Mouse (Mus musculus) megakaryocyte, adult 5-6 weeks (primary cell): Measurements from ENCODE around the gene Pim3. TPM values are rescaled to one million over a fixed set of nuclear protein-coding genes. Genes with fewer than 3 reads are reported as not detected.

ENCODE experiments used
- ATAC-seq: 2 replicates; pipeline ENCODE4 v1.8.0; 2016; ENCODE audit warnings: mild to moderate bottlenecking, inconsistent platforms; ENCODE audit not compliant: poor library complexity, severe bottlenecking
- total RNA-seq, 2 experiments: library from RNA; stranded (forward) in 1 of 2; stranded (reverse) in 1 of 2; fragments of 153-499, 151-499 nt in 1 of 2; fragments of 221-1000, 200-1000 nt in 1 of 2; gene quantifications; 2 replicates each; pipeline versions ENCODE4 v1.2.3 to v1.2.4; 2015 to 2017

The Pim3 gene
- total RNA-seq, 2 experiments from 2014 or later: 4.7 to 12.5 TPM

GRCm38 (mm10) chr15:88915046-88915445 lies 53.1 kb downstream of the Pim3 start:
- no peak for ATAC-seq

Other genes with a start within 250 kb of the Pim3 start
- gene Brd1, start 128.0 kb upstream of the Pim3 start, total RNA-seq (2015): 29.6 and 30.1 TPM in 2 replicates
- gene Brd1, start 128.0 kb upstream of the Pim3 start, total RNA-seq (2017): 43.0 and 56.4 TPM in 2 replicates
- 30.0 and 31.9 TPM in 2 replicates for gene Zbed4, start 110.5 kb upstream of the Pim3 start, total RNA-seq (2015)
- gene Zbed4, start 110.5 kb upstream of the Pim3 start, total RNA-seq (2017): 32.4 and 37.4 TPM in 2 replicates
- gene Alg12, start 42.9 kb upstream of the Pim3 start, total RNA-seq (2015): 11.0 and 13.0 TPM in 2 replicates
- gene Alg12, start 42.9 kb upstream of the Pim3 start, total RNA-seq (2017): 5.1 and 5.7 TPM in 2 replicates
- 21.5 and 22.2 TPM in 2 replicates for gene Creld2, start 42.5 kb upstream of the Pim3 start, total RNA-seq (2015)
- 38.6 and 41.4 TPM in 2 replicates for gene Creld2, start 42.5 kb upstream of the Pim3 start, total RNA-seq (2017)
- gene Ttll8, start 92.2 kb downstream of the Pim3 start, total RNA-seq (2015): not detected in 2 replicates
- not detected in 2 replicates for gene Ttll8, start 92.2 kb downstream of the Pim3 start, total RNA-seq (2017)
- not detected in 2 replicates for gene Mlc1, start 116.8 kb downstream of the Pim3 start, total RNA-seq (2015)
- gene Mlc1, start 116.8 kb downstream of the Pim3 start, total RNA-seq (2017): not detected in 2 replicates
- not detected in 2 replicates for gene Mov10l1, start 120.7 kb downstream of the Pim3 start, total RNA-seq (2015)
- gene Mov10l1, start 120.7 kb downstream of the Pim3 start, total RNA-seq (2017): not detected in 2 replicates
- not detected in 2 replicates for gene Panx2, start 197.5 kb downstream of the Pim3 start, total RNA-seq (2015)
- not detected in 2 replicates for gene Panx2, start 197.5 kb downstream of the Pim3 start, total RNA-seq (2017)
- gene Trabd, start 212.9 kb downstream of the Pim3 start, total RNA-seq (2015): 25.6 and 26.7 TPM in 2 replicates
- 27.7 and 31.8 TPM in 2 replicates for gene Trabd, start 212.9 kb downstream of the Pim3 start, total RNA-seq (2017)
- gene Selenoo, start 226.9 kb downstream of the Pim3 start, total RNA-seq (2015): 11.4 and 13.8 TPM in 2 replicates
- 17.4 and 18.0 TPM in 2 replicates for gene Selenoo, start 226.9 kb downstream of the Pim3 start, total RNA-seq (2017)